Mouse (Mus musculus) kidney, embryonic 14.5 days (tissue): ENCODE data around the gene Slc43a1. TPM values are rescaled to one million over a fixed set of nuclear protein-coding genes. Genes with fewer than 3 reads are reported as not detected.

Source experiments
- ATAC-seq: fragments of 200-750 bp; cut with Nextera tagmentation; 2 replicates; pipeline ENCODE4 v1.8.0; 2017; ENCODE audit warnings: moderate number of reproducible peaks, mild to moderate bottlenecking, moderate TSS enrichment, moderate library complexity; ENCODE audit not compliant: low FRiP score, low TSS enrichment
- H3K27ac ChIP-seq: fragments of 300-500 bp; sonication (generic); 2 replicates; pipeline ENCODE4 v1.5.1; 2014; ENCODE audit warnings: low read depth, mild to moderate bottlenecking, low read length, moderate library complexity, mixed read lengths
- H3K27me3 ChIP-seq: fragments of 300-500 bp; sonication (generic); 2 replicates; pipeline ENCODE4 v1.6.1; 2014; ENCODE audit warnings: mild to moderate bottlenecking, low read length; ENCODE audit not compliant: control insufficient read depth, insufficient read depth
- H3K36me3 ChIP-seq: fragments of 300-500 bp; sonication (generic); 2 replicates; pipeline ENCODE4 v1.6.1; 2014; ENCODE audit warnings: low read length, mixed read lengths; ENCODE audit not compliant: control insufficient read depth, insufficient read depth
- H3K4me1 ChIP-seq: fragments of 300-500 bp; sonication (generic); 2 replicates; pipeline ENCODE4 v1.6.1; 2014; ENCODE audit warnings: low read length, mixed read lengths; ENCODE audit not compliant: control insufficient read depth, insufficient read depth
- H3K4me2 ChIP-seq: fragments of 300-500 bp; sonication (generic); replicated peaks from 2 replicates; pipeline ENCODE4 v1.6.1; 2014; ENCODE audit warnings: low read depth, mild to moderate bottlenecking, low read length
- H3K4me3 ChIP-seq: fragments of 300-500 bp; sonication (generic); 2 replicates; pipeline ENCODE4 v1.5.1; 2014; ENCODE audit warnings: mild to moderate bottlenecking, low read length
- H3K9ac ChIP-seq: fragments of 300-500 bp; sonication (generic); 2 replicates; pipeline ENCODE4 v1.6.1; 2014; ENCODE audit warnings: low read depth, mild to moderate bottlenecking, low read length, moderate library complexity
- H3K9me3 ChIP-seq: fragments of 300-500 bp; sonication (generic); 2 replicates; pipeline ENCODE4 v1.6.1; 2016; ENCODE audit warnings: low read length; ENCODE audit not compliant: control insufficient read depth
- WGBS: fragments of 180-500 bp; shearing (Covaris S2); extraction: QIAGEN DNeasy Blood & Tissue Kit; methylation state at CpG from one replicate; pipeline ENCODE4 v1.1.7; 2014; 5-methylcytosine and 5-hydroxymethylcytosine counted together
- polyA plus RNA-seq: library from polyadenylated mRNA; unstranded; fragments of >200 nt; fragmentation: Nextera tagmentation; extraction: Ambion mirVana; gene quantifications from 2 replicates; pipeline ENCODE4 v1.2.1, GENCODE M21; 2014

Gene Slc43a1
- polyA plus RNA-seq, 1 experiment from 2014 or later: 19.4 TPM

DNA sequence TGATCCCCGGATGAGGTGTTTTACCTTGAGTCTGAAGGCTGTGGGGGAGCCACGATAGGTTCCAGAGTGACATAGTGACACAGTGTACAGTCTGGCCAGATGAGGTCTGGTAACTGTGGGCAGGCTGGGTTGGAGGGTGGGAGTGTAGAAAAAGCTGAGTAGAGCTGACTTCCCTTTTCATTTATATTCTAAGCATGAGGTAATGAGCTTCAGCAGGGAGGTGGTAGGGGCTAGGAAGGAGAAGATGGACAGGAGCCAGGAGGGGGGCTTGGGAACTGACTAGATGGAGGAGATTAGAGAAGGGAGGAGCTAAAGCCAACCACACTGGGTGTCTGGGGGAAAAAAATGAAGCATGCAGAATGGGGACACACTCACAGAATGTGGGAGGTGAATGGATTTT, 30.3 kb downstream of the Slc43a1 start:
- Histone ChIP-seq H3K9me3 (no peaks in the 10 kb centered on the region), H3K4me3 (no peak overlapping the region), H3K4me2 (no peak overlapping the region), H3K9ac (no peak overlapping the region), H3K27me3 (peaks cover 62% of the 10 kb centered on the region), H3K36me3 (no peaks in the 10 kb centered on the region), H3K27ac (no peak overlapping the region), H3K4me1 (peaks cover 10% of the 10 kb centered on the region)
- 74% methylated on average over 2 of the region's 2 CpGs for WGBS
- no peak for ATAC-seq

DNA sequence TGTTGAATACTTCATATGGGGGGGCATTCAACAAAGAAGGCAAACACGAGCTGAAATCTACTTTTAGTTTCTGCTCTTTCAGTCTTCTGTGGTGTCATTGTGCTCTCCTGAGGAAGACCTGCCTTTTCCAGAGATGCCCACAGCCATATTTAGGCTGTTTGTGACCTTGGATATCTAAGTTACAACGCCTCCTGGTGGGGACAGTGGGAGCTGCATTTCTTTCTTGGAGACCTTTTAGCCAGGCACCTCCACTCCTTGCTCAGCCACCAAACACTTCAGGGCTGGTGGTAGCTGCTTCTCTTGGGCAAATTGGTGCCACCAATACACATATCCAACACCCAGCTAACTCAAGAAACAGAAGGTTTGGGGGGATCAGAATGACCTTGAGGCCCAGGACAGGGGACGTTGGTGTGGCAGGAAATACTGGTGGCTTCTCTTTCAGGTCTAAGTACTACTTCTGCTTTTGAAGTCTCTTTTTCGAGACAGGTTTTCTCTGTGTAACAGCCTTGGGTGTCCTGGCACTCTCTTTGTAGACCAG, 32.0 kb downstream of the Slc43a1 start:
- no peak for ATAC-seq
- 67% methylated on average over 4 of the region's 4 CpGs for WGBS
- H3K9me3 ChIP-seq: no peaks in the 10 kb centered on the region
- H3K4me2 ChIP-seq: no peak overlapping the region
- H3K27me3 ChIP-seq: peaks cover 65% of the 10 kb centered on the region
- H3K9ac ChIP-seq: no peak overlapping the region
- H3K4me3 ChIP-seq: no peak overlapping the region
- H3K27ac ChIP-seq: no peak overlapping the region
- H3K36me3 ChIP-seq: no peaks in the 10 kb centered on the region
- peaks cover 10% of the 10 kb centered on the region for H3K4me1 ChIP-seq

DNA sequence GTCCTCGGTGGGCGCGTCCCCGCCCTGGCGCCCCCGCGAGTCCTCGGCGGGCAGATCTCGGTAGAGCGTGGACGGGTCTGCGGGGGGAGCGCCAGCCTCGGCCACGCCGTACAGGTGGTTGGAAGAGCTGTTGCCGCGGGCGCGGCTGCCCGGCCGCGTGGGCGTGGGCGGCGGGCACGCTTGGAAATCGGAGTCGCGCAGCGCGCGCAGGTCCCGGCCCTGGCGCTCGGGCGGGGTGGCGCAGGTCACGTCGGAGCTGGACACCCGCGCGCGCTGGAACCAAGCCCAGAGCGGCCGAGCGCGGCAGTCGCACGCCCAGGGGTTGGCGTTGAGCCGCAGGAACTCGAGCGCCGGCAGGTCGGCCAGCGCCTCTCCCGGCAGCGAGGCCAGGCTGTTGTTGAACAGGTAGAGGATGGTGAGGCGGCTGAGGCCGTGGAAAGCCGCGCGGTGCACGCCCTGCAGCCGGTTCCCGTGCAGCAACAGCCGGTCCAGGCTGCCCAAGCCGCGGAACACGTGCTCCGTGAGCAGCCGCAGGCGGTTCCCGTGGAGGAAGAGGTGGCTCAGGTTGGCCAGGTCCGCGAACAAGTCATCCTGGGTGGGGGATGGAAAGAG, 33.6 kb downstream of the Slc43a1 start:
- Histone ChIP-seq H3K27me3 (peaks cover 50% of the 10 kb centered on the region), H3K36me3 (no peaks in the 10 kb centered on the region), H3K9ac (peak overlapping the region; percentile 47), H3K4me2 (peak overlapping the region; percentile 90), H3K27ac (no peak overlapping the region), H3K4me1 (peaks cover 4% of the 10 kb centered on the region), H3K4me3 (peak overlapping the region; percentile 44), H3K9me3 (no peaks in the 10 kb centered on the region)
- ATAC-seq: peak; percentile 61
- under 1% methylated on average over 77 of the region's 78 CpGs for WGBS

DNA sequence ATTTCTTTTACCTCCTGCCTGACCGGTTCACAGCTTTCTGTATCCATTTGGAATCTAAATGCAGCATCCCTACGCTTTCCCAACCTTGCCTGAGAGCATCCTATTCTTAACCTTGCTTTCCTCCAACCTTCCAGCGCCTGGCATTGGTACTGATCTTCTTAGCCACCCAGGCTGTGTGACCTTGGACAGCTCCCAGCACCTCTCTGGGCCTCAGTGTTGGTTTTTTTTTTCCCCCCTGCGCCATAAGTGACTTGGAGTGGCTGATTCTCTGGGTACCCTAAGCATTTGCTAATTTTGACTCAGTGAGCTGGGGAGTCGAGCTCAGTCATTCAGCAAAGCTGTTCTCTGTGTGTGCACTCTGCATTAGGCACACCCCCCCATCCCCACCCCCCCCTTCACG, 37.2 kb downstream of the Slc43a1 start:
- no peak overlapping the region for H3K27ac ChIP-seq
- no peak overlapping the region for H3K9ac ChIP-seq
- no peak overlapping the region for H3K4me3 ChIP-seq
- H3K4me2 ChIP-seq: no peak overlapping the region
- H3K9me3 ChIP-seq: no peaks in the 10 kb centered on the region
- no peaks in the 10 kb centered on the region for H3K36me3 ChIP-seq
- no peak for ATAC-seq
- peaks cover 4% of the 10 kb centered on the region for H3K4me1 ChIP-seq
- 57% methylated on average over 6 of the region's 6 CpGs for WGBS
- peaks cover 40% of the 10 kb centered on the region for H3K27me3 ChIP-seq

GRCm38 (mm10) chr2:84880590-84880989, 41.9 kb downstream of the Slc43a1 start:
- peaks cover 9% of the 10 kb centered on the region; the same call in 1 of the 2 replicates for H3K4me1 ChIP-seq
- no peak overlapping the region for H3K4me3 ChIP-seq
- H3K9ac ChIP-seq: no peak overlapping the region
- WGBS: 80% methylated on average over 8 of the region's 8 CpGs
- no peaks in the 10 kb centered on the region for H3K9me3 ChIP-seq
- no peak overlapping the region for H3K4me2 ChIP-seq
- no peak overlapping the region for H3K27ac ChIP-seq
- H3K27me3 ChIP-seq: peaks cover 33% of the 10 kb centered on the region
- H3K36me3 ChIP-seq: no peaks in the 10 kb centered on the region
- no peak for ATAC-seq

DNA sequence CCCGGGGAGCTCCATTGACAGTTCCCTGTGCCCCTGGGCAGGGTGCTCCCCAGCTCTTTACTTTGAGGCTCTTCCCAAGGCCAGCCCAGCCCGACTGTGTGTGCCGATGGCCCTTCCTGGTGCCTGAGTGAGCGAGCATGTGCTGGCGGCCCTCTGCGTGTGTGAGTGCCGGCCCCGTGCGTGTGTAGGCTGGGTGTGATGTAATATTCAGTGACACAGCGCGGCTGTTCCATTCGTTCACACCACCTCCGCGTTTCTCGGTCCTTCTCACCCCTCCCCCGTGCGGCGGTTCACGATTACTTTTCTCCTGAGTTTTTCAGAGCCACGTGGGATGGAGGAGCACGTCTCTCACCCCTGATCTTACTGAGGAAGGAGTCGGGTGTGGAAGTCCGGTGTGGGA, 44.0 kb downstream of the Slc43a1 start:
- Histone ChIP-seq H3K4me2 (peak overlapping the region; percentile 31), H3K36me3 (no peaks in the 10 kb centered on the region), H3K9me3 (no peaks in the 10 kb centered on the region), H3K27ac (no peak overlapping the region), H3K9ac (no peak overlapping the region), H3K27me3 (peaks cover 50% of the 10 kb centered on the region), H3K4me1 (peaks cover 19% of the 10 kb centered on the region), H3K4me3 (no peak overlapping the region)
- 6% methylated on average over 23 of the region's 23 CpGs for WGBS
- ATAC-seq: no peak

GRCm38 (mm10) chr2:84883084-84883483, 44.4 kb downstream of the Slc43a1 start:
- H3K27me3 ChIP-seq: peaks cover 55% of the 10 kb centered on the region
- H3K4me1 ChIP-seq: peaks cover 24% of the 10 kb centered on the region
- no peak overlapping the region for H3K27ac ChIP-seq
- H3K4me3 ChIP-seq: peak overlapping the region; percentile 5; the same call in 1 of the 2 replicates
- H3K9me3 ChIP-seq: no peaks in the 10 kb centered on the region
- peak overlapping the region; percentile 31 for H3K4me2 ChIP-seq
- H3K36me3 ChIP-seq: no peaks in the 10 kb centered on the region
- ATAC-seq: peak; percentile 53
- H3K9ac ChIP-seq: no peak overlapping the region
- 3% methylated on average over 6 of the region's 6 CpGs for WGBS

DNA sequence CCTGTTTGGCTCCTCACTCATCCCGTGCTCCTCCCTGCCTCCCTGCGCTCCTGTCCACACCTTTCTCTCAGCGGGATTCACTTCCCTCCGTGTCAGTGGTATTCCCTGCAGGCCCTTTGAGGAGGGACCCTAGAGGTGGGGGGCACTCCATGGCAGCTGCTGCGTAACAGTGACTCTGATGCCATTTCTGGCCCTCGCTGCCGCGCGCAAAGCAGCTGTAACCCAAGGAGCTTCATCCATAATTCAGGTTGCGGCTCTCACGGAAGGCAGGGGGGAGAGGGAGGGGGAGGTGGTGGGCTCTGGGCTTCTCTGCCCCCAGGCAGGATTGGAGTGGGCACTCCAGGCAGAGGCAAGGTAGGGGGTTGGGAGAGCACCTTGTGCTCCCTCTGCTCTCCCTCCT, 44.9 kb downstream of the Slc43a1 start:
- no peak for ATAC-seq

DNA sequence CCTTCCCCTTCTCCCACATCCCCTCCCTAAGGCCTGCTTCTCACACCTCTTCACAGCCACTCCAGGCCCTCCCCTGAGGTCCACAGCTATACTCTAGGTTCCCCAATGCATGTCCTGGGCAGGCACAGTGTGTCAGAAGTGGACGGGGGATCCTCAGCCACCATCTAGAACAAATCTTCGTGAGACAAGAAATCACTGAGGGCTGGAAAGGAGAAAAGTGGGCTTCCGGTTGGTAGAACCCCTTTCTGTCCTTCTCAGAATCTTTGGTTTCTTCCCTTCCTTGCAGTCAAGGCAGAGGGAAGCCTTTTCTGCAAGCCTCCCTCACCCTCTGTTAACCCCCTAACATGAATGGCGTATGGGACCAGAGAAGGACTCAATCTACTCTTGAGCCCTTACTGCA, 45.3 kb downstream of the Slc43a1 start:
- H3K4me2 ChIP-seq: no peak overlapping the region
- 75% methylated on average over 4 of the region's 4 CpGs for WGBS
- no peaks in the 10 kb centered on the region for H3K36me3 ChIP-seq
- H3K9ac ChIP-seq: no peak overlapping the region
- H3K4me3 ChIP-seq: no peak overlapping the region
- H3K27me3 ChIP-seq: peaks cover 60% of the 10 kb centered on the region
- no peaks in the 10 kb centered on the region for H3K9me3 ChIP-seq
- ATAC-seq: no peak
- no peak overlapping the region for H3K27ac ChIP-seq
- peaks cover 26% of the 10 kb centered on the region for H3K4me1 ChIP-seq

More for the DNA sequence above, 44.9 kb downstream of the Slc43a1 start:
- Histone ChIP-seq H3K4me1 (peaks cover 26% of the 10 kb centered on the region), H3K9ac (no peak overlapping the region), H3K4me3 (peak overlapping the region; percentile 5; the same call in 1 of the 2 replicates), H3K36me3 (no peaks in the 10 kb centered on the region), H3K4me2 (peak overlapping the region; percentile 31), H3K9me3 (no peaks in the 10 kb centered on the region), H3K27ac (no peak overlapping the region), H3K27me3 (peaks cover 57% of the 10 kb centered on the region)
- WGBS: 6% methylated on average over 11 of the region's 11 CpGs
